Mouse (Mus musculus) regulatory T cell (primary cell): ENCODE results near the gene Gpatch1.

Source experiments
- in situ Hi-C: fragments of 300-600 bp; cut with MboI, MseI; formaldehyde crosslinking; loops from one replicate; pipeline ENCODE4 v1.15.1; 2025; ENCODE audit warnings: high pct_unique_total_duplicates

The Gpatch1 gene

GRCm38 (mm10) chr7:35317729-35318609 lies at the start of gene Gpatch1:
TSS of gene Gpatch1 (minus strand) at chr7:35318440.
- in situ Hi-C loops, result loop anchor here (10.0 kb wide), 1 partner anchor 913 kb away; no protein-coding TSS in a partner anchor

DNA sequence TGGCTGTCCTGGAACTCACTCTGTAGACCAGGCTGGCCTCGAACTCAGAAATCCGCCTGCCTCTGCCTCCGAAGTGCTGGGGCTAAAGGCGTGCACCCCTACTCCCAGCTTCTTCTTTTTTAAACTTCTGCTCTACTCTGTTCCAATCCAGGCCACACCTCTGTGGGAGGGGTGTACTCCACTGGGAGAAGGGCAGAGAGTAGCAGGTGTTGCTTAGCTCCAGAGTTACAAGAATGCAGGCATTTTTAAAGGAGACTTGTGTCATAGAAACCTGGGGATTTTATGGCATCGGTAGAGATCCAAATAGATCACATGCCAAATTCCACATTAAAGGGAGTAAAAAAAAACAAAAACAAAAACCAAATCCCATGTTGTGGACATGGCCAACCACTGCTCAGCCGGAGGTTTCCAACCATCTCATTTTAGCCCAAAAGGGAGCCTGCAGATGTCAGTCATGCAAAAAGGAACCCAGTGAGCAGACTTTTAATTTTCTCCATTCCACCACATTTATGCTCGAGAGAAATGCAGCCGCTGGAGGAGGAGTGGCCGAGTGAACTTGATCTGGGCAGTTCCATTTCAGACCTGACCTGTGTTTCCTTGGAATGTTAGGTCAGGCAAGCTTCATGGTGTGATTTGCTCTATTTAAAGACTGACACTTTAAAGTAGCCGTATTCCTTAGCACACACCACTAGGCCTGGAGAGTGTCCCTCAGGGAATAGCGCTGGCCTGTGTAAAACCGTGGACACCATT lies 47.1 kb upstream of the Gpatch1 start:
- in situ Hi-C loops, result no loop called here

- in situ Hi-C loops, result no loop called here
These were observed 44.6 kb upstream of the Gpatch1 start for GRCm38 (mm10) chr7:35362868-35363267.

- in situ Hi-C loops, result no loop called here
These were observed 44.0 kb upstream of the Gpatch1 start for GRCm38 (mm10) chr7:35362253-35362652.

- in situ Hi-C loops, result no loop called here
These were observed 39.4 kb upstream of the Gpatch1 start for GRCm38 (mm10) chr7:35357621-35358020.

GRCm38 (mm10) chr7:35355303-35355872 lies 37.1 kb upstream of the Gpatch1 start:
- in situ Hi-C loops, result no loop called here

DNA sequence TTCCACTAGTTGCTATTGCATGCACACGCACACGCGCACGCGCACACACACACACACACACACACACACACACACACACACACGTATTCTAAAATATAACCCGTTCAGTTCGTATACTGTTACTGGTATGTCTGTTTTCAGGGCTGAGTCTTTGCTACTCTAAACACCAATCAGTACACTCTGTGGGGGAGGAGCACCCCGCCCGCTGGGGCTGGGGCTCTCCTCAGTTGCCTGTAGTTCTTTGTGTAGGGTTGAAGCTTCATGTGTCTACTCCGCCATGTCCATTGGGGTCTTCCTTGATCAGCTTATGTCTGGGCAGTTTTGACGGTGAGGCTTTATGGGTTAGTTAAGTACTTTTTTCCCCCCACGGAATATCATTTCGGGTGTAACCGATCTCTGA lies 35.1 kb upstream of the Gpatch1 start:
- in situ Hi-C loops, result no loop called here

DNA sequence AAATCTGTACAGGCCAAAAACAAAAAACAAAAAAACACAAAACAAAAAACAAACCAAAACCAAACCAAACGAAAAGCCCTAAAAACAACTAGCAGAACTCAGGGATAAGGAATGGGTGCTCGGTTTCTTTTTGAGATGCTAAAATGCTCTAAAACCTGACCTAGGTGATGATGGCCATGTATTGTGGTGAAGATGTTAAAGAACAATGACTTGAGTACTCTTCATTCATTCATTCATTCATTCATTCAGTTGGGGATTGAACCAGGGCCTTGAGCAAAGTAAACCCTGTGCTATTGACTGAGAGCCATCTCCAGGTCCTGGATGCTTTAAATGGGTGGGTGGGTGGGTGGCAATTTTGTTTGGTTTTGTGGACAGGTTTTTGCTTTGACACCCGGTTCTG lies 32.9 kb upstream of the Gpatch1 start:
- in situ Hi-C loops, result no loop called here

DNA sequence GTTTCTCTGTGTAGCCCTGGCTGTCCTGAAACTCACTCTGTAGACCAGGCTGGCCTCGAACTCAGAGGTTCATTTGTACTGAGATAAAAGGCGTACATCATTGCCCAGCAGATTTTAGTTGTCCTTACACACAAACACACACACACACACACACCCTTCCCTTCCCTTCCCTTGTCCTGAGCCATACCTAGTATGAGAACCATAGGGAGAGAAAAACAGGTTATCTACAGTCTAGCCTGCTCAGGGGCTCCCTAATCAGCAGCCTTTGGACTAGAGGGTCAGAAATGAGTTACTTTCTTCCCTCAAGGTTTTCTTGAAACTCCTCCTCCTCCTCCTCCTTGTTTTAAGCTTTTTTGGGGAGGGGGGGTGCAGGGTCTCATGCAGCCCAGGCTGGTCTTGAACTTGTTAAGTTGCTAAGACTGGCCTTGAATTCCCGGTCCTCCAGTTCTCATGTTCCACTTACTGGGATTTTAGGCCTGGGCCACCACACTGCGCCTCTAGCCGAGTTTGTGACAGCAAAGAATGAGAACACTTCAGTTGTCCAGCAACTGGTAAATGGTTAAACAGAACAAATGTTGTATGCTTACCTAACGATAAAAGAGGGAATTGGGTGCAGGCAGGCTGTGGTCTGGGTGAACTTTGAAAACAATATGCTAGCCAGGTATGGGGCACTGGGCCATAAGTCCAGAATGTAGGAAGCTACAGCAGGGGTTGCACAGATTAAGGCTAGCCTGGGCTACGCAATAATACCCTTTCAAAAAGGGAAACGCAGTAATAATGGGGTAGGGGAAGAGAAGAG lies 31.8 kb upstream of the Gpatch1 start:
- in situ Hi-C loops, result no loop called here

- in situ Hi-C loops, result no loop called here
These were observed 30.8 kb upstream of the Gpatch1 start for GRCm38 (mm10) chr7:35349022-35349421.

DNA sequence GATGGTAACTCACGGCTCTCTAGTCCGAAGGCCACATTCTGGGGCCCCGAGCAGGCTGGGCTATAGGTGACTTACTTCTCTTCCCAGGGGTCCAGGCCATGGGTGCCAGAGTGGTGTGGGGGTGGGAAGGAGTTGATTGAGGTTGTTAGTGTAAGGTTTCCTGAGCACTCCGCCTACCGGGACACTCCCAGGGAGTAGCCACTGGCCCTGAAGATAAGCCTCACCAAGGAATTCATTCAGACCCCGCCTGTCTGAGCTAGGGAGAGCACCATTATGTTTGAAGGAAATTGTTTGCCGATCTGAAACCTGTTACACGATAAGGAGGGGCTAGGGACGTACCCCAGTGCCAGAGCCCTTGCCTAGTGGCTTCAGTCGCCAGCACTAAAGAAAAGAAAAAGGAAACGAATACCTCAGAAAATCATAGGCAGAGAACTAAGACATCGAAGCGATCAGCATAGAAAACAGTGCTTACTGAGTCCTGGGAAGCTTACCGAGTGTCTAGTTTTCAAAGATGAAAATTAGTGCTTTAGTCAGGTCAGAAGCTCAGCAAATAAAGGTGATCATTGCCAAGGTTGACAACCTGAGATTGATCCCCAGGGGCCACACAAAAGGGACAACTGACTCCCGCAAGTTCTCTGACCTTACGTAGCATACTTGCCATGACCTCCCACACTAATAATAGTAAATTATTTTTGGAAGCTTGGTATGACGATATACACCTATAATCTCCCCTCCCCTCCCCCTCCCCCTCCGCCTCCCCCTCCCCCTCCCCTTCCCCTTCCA lies 29.9 kb upstream of the Gpatch1 start:
- in situ Hi-C loops, result no loop called here

DNA sequence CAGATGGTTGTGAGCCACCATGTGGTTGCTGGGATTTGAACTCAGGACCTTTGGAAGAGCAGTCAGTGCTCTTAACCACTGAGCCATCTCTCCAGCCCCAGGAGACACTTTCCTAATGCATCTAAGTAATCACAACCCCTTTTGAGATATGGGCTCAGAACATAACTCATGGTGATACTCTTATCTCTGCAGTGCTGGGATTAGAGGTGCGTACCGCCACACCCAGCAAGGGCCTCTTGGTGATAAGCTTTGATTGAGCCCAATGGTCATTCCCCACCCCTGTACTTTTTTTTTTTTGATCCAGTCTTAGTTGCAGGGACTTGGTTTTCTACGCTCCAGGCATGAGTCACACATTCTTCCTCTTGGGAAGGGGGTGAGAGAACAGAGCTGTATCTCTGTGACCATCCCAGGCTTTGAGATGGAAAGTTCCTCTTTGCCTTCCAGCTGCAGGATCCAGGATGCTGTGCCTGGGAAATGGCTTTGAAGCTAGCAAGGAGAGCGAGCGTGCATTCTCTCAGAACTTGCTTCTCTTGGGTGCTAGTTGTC lies 26.6 kb upstream of the Gpatch1 start:
- in situ Hi-C loops, result no loop called here

DNA sequence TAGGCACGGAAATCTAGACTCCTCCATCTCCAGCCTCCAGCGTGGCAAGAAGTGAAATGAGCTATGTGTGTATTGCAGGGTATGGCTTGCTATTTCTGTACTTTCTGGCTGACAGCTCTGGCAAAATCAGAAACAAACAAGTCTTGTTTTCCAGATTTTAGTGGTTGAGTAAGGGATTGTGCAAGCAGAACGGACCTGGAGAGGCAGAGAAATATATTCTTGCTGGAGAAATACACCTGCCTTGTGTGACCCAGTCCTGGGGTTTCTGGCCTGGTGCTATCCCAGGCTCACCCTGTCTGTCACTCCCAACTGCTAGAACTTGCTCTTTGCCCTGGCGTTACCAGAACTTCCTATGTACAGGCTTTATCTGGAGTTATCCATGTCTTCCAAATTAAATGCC lies 24.3 kb upstream of the Gpatch1 start:
- in situ Hi-C loops, result no loop called here

- in situ Hi-C loops, result no loop called here
These were observed 23.0 kb upstream of the Gpatch1 start for GRCm38 (mm10) chr7:35341282-35341681.

DNA sequence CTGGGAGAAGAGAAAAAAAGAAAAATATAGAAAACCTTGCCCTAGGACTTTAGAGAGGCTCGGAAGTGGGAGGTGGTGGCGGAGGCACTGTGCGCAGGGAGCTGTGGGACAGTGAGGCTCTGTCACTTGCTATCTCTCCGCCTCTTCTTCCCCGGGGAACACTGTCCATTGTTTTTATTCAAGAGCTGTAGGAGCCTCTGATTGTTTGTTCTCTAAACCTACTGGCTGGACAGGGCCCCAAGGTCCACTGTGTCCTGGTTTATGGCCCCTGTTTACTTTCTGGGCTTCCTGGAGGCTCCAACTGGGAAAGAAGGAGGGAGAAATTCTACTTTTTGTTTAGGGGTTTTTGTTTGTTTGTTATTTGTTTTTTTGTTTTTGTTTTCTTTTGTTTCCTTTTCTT lies 22.0 kb upstream of the Gpatch1 start:
- in situ Hi-C loops, result no loop called here

DNA sequence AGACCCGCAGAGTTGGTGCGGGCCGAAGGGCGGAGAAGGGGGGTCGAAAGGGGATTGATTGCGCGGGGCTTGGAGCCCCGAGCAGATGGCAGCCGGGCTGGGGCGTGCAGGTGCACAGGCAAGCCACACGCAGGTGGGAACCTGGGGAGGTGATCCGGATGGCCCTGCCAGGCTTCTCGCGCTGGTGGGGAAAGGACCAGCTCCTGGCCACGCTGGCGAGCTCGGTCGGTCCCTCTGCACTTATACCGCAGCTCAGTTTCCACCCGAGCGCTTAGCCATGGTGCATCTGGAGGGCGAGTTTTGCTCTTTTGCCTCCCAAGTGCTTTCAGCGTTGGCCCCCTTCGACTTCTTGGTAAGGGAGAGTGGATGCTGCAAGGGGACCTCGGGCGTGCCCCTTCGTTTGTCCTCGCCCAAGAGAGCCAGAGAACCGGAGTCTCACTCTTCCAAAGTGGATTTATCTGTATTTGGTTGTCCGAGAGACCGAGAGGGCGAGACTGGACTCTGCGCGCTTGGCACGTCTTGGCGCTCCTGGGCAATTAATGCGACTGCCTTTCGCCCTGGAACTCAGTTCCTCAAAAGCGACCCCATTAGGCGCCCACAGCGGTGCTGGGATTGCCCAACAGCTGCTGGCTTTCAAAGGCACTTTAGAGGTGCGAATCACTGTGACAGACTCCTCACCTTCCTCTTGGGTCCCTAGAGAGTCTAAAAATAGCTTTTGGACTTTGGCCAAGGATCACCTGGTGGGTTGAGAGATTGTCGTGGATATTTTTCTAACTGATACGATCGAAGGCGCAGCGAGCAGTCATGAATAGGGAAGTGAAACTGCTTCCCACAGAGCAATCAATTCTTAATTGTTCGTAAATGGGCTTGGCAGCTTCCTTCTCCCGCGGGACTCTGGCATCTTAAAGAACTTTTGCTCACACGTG lies 16.6 kb upstream of the Gpatch1 start:
- in situ Hi-C loops, result loop anchor here (5.0 kb wide), 1 partner anchor 58 kb away; no protein-coding TSS in a partner anchor

- in situ Hi-C loops, result no loop called here
These were observed 15.7 kb upstream of the Gpatch1 start, which contains the start of gene Rhpn2 for GRCm38 (mm10) chr7:35333692-35334526. TSS of gene Rhpn2 (plus strand) at chr7:35334170.

DNA sequence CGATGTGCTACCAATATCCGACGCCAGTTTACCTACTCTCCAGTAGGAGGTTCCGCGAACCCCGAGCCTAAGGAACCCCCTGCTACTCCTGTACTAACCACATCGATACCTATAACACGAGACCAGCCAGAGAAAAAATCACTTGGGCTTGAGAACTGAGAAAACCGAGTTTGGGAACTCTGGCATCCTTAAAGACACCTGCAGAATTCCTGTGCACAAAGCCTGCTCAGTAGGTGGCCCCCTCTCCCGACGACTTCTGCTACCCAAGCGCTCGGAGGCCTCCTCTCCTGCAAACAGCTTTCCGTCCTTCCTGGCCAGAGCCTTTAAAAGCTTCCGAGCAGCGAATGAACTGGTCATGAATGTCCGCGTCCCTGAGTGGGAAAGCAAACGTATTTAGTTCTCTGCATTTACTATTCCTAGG lies 15.0 kb upstream of the Gpatch1 start:
- in situ Hi-C loops, result no loop called here
